Mouse (Mus musculus) myocyte (in vitro differentiated cells): ENCODE results near the gene Pnmal2.

Experiments used
- CEBPB ChIP-seq: IDR thresholded peaks from 2 replicates; pipeline ENCODE4 v1.6.1; 2011; ENCODE audit warnings: mild to moderate bottlenecking, moderate library complexity; ENCODE audit not compliant: poor library complexity, insufficient read depth, severe bottlenecking
- E2F4 ChIP-seq: IDR thresholded peaks from one replicate; pipeline ENCODE4 v1.6.1; 2011; ENCODE audit warnings: mild to moderate bottlenecking, control low read depth, moderate library complexity; ENCODE audit not compliant: insufficient read depth
- MAX ChIP-seq: IDR thresholded peaks from one replicate; pipeline ENCODE4 v1.6.1; 2011; ENCODE audit warnings: low read depth, mild to moderate bottlenecking, control low read depth
- MYOD1 ChIP-seq, 3 experiments: IDR thresholded peaks; one replicate each; pipeline ENCODE4 v1.6.1; 2011; ENCODE audit warnings: control low read depth in 2 of 3, low read depth in 2 of 3, mild to moderate bottlenecking in 2 of 3, moderate library complexity in 1 of 3; ENCODE audit not compliant: insufficient read length in 2 of 3, control insufficient read depth in 1 of 3
- MYOG ChIP-seq, 3 experiments: IDR thresholded peaks; one replicate each; pipeline ENCODE4 v1.6.1; 2011; ENCODE audit warnings: control low read depth in 2 of 3, low read depth in 2 of 3, mild to moderate bottlenecking in 2 of 3; ENCODE audit not compliant: insufficient read length in 2 of 3, control insufficient read depth in 1 of 3, insufficient read depth in 1 of 3
- POLR2A ChIP-seq: IDR thresholded peaks from one replicate; pipeline ENCODE4 v1.6.1; 2011; ENCODE audit warnings: low read depth, mild to moderate bottlenecking, control low read depth, moderate library complexity; ENCODE audit not compliant: insufficient read length
- REST ChIP-seq: IDR thresholded peaks from one replicate; pipeline ENCODE4 v1.6.1; 2011; ENCODE audit warnings: mild to moderate bottlenecking, control low read depth, moderate library complexity; ENCODE audit not compliant: insufficient read depth, insufficient read length
- SRF ChIP-seq: IDR thresholded peaks from one replicate; pipeline ENCODE4 v1.6.1; 2011; ENCODE audit warnings: low read depth; ENCODE audit not compliant: control insufficient read depth, insufficient read length
- TCF12 ChIP-seq: IDR thresholded peaks from one replicate; pipeline ENCODE4 v1.6.1; 2011; ENCODE audit warnings: mild to moderate bottlenecking, control low read depth; ENCODE audit not compliant: poor library complexity, insufficient read depth, severe bottlenecking
- USF1 ChIP-seq: IDR thresholded peaks from one replicate; pipeline ENCODE4 v1.6.1; 2011; ENCODE audit warnings: low read depth, mild to moderate bottlenecking, control low read depth, moderate library complexity

- TF ChIP-seq CEBPB (no peak), POLR2A (no peak), MAX (no peak), USF1 (no peak), MYOD1 (IDR thresholded peaks at IDR 0.05; ENCODE audit: control insufficient read depth in 1 of 3, insufficient read length in 2 of 3, low read depth in 2 of 3) (peak; percentile 73 to 76 (median 75)), SRF (no peak), MYOG (IDR thresholded peaks at IDR 0.05; ENCODE audit: control insufficient read depth in 1 of 3, insufficient read depth in 1 of 3, insufficient read length in 2 of 3, low read depth in 2 of 3) (peak; percentile 21 to 80 (median 37)), REST (no peak), TCF12 (no peak), E2F4 (no peak)
Measured at GRCm38 (mm10) chr7:16956410-16957265, 12.2 kb downstream of the Pnmal2 start.
